Mouse (Mus musculus): ENCODE results near the gene Klhl2.

GRCm38 (mm10) chr8:64768645-64769044 lies 81.2 kb downstream of the Klhl2 start:
- TF ChIP-seq GATA1 (IDR thresholded peaks at IDR 0.05; ENCODE audit: low read length), result no peak
- no peak for TF ChIP-seq TAL1 (IDR thresholded peaks at IDR 0.05; ENCODE audit: low read length)

All from erythroblast, embryonic 14.5 days (primary cell).